Mouse (Mus musculus) E14TG2a.4 (cell line): ENCODE results near the gene Rgs10.

Experiments used
- CTCF ChIP-seq: conservative IDR thresholded peaks from 2 replicates; pipeline ENCODE4 v1.5.1; 2014; ENCODE audit warnings: low read length
- NANOG ChIP-seq: IDR thresholded peaks from 2 replicates; pipeline ENCODE4 v1.6.1; 2014; ENCODE audit warnings: borderline replicate concordance, low read length, mixed read lengths
- POU5F1 ChIP-seq: IDR thresholded peaks from 2 replicates; pipeline ENCODE4 v1.6.1; 2014; ENCODE audit warnings: low read length, borderline replicate concordance

- TF ChIP-seq POU5F1 (no peak), CTCF (no peak), NANOG (no peak)
These were observed 39.5 kb upstream of the Rgs10 start for GRCm38 (mm10) chr7:128458011-128458410.
